Mouse (Mus musculus): ENCODE data around the gene Rcn3. TPM values are rescaled to one million over a fixed set of nuclear protein-coding genes. Genes with fewer than 3 reads are reported as not detected.
A peak's percentile ranks its signal among the peaks of the same experiment; 100 is the strongest.
"Not testable (repeated sequence)": the region's sequence is repeated elsewhere in the genome, so short reads cannot be mapped to it uniquely, and the experiment has no call there.

Rcn3 gene
- polyA plus RNA-seq, 1 experiment from 2014 or later = 93.8 TPM

- peaks cover 27% of the 10 kb centered on the region for H3K36me3 ChIP-seq
- under 1% methylated on average over 17 of the region's 17 CpGs for WGBS
- H3K4me2 ChIP-seq = peak overlapping the region; percentile 61
- peak overlapping the region; percentile 68 for H3K9ac ChIP-seq
- peaks cover 41% of the 10 kb centered on the region for H3K4me1 ChIP-seq (replicated peaks)
- H3K27me3 ChIP-seq = 0 out of 2 replicates have a peak, but pooled peaks cover 2% of the 10 kb centered on the region
- peak overlapping the region; percentile 95 for H3K27ac ChIP-seq
- ATAC-seq (ENCODE audit: low FRiP score) = no peak
- no peaks in the 10 kb centered on the region for H3K9me3 ChIP-seq
- peak overlapping the region; percentile 92 for H3K4me3 ChIP-seq
These were observed 37.3 kb upstream of the Rcn3 start for GRCm38 (mm10) chr7:45129318-45129717.

- H3K27ac ChIP-seq = peak within 1 kb of the TSS; percentile 95
- ATAC-seq (ENCODE audit: low FRiP score) = peak; percentile 94
- H3K9me3 ChIP-seq = no peaks in the 10 kb centered on the region
- peak within 1 kb of the TSS; percentile 92 for H3K4me3 ChIP-seq
- peaks cover 27% of the 10 kb centered on the region for H3K36me3 ChIP-seq
- 0 out of 2 replicates have a peak, but pooled peaks cover 1% of the 10 kb centered on the region for H3K27me3 ChIP-seq
- peaks cover 41% of the 10 kb centered on the region for H3K4me1 ChIP-seq (replicated peaks)
- peak within 1 kb of the TSS; percentile 99 for H3K9ac ChIP-seq
- under 1% methylated on average over 48 of the region's 48 CpGs for WGBS
- peak within 1 kb of the TSS; percentile 96 for H3K4me2 ChIP-seq
These were observed 36.7 kb upstream of the Rcn3 start, which contains the start of gene Rpl13a for GRCm38 (mm10) chr7:45128624-45129246. Gene Rpl13a, minus strand, starts transcription at chr7:45128761.

GRCm38 (mm10) chr7:45127700-45128224 is 35.7 kb upstream of the Rcn3 start:
- under 1% methylated on average over 6 of the region's 6 CpGs for WGBS
- no peaks in the 10 kb centered on the region for H3K9me3 ChIP-seq
- ATAC-seq (ENCODE audit: low FRiP score) = no peak
- H3K4me3 ChIP-seq = peak overlapping the region; percentile 92
- H3K27ac ChIP-seq = peak overlapping the region; percentile 92
- peaks cover 49% of the 10 kb centered on the region for H3K4me1 ChIP-seq (replicated peaks)
- peak overlapping the region; percentile 96 for H3K4me2 ChIP-seq
- H3K9ac ChIP-seq = peak overlapping the region; percentile 99
- no peaks in the 10 kb centered on the region for H3K27me3 ChIP-seq
- H3K36me3 ChIP-seq = peaks cover 29% of the 10 kb centered on the region

GRCm38 (mm10) chr7:45126844-45127699 is 35.1 kb upstream of the Rcn3 start:
- no peaks in the 10 kb centered on the region for H3K27me3 ChIP-seq
- WGBS = 46% methylated on average over 21 of the region's 21 CpGs
- H3K4me2 ChIP-seq = peak overlapping the region; percentile 96
- no peaks in the 10 kb centered on the region for H3K9me3 ChIP-seq
- peak overlapping the region; percentile 92 for H3K27ac ChIP-seq
- peaks cover 36% of the 10 kb centered on the region for H3K36me3 ChIP-seq
- ATAC-seq (ENCODE audit: low FRiP score) = no peak
- H3K4me3 ChIP-seq = peak overlapping the region; percentile 92
- peak overlapping the region; percentile 99 for H3K9ac ChIP-seq
- peaks cover 55% of the 10 kb centered on the region for H3K4me1 ChIP-seq (replicated peaks)

GRCm38 (mm10) chr7:45126147-45126843 is 34.3 kb upstream of the Rcn3 start:
- Histone ChIP-seq H3K27ac (peak overlapping the region; percentile 92), H3K9ac (peak overlapping the region; percentile 99), H3K4me1 (replicated peaks) (peaks cover 63% of the 10 kb centered on the region), H3K36me3 (peaks cover 44% of the 10 kb centered on the region), H3K4me2 (peak overlapping the region; percentile 96), H3K4me3 (peak overlapping the region; percentile 92; the same call in 1 of the 2 replicates), H3K9me3 (no peaks in the 10 kb centered on the region), H3K27me3 (no peaks in the 10 kb centered on the region)
- WGBS = 79% methylated on average over 17 of the region's 17 CpGs
- no peak for ATAC-seq (ENCODE audit: low FRiP score)

GRCm38 (mm10) chr7:45125649-45126048 is 33.6 kb upstream of the Rcn3 start:
- Histone ChIP-seq H3K36me3 (peaks cover 50% of the 10 kb centered on the region), H3K4me2 (peak overlapping the region; percentile 56; the same call in 1 of the 2 replicates), H3K4me1 (replicated peaks) (peaks cover 65% of the 10 kb centered on the region), H3K27ac (peak overlapping the region; percentile 92; the same call in 1 of the 2 replicates)
- H3K27me3 ChIP-seq; ATAC-seq (ENCODE audit: low FRiP score); H3K9me3 ChIP-seq; H3K4me3 ChIP-seq; H3K9ac ChIP-seq: not testable (repeated sequence)
- WGBS = 68% methylated on average over 5 of the region's 5 CpGs

GRCm38 (mm10) chr7:45125144-45125600 is 33.2 kb upstream of the Rcn3 start:
- ATAC-seq (ENCODE audit: low FRiP score) = no peak
- H3K4me3 ChIP-seq = peak overlapping the region; percentile 33; the same call in 1 of the 2 replicates
- H3K4me1 ChIP-seq (replicated peaks) = peaks cover 65% of the 10 kb centered on the region

GRCm38 (mm10) chr7:45124224-45125143 is 32.5 kb upstream of the Rcn3 start, which contains the start of gene Rps11:
Gene Rps11, minus strand, starts transcription at chr7:45124439.
- under 1% methylated on average over 59 of the region's 59 CpGs for WGBS
- Histone ChIP-seq H3K4me1 (replicated peaks) (peaks cover 58% of the 10 kb centered on the region), H3K27me3 (no peaks in the 10 kb centered on the region), H3K9ac (peak within 1 kb of the TSS; percentile 99), H3K27ac (peak within 1 kb of the TSS; percentile 92), H3K9me3 (no peaks in the 10 kb centered on the region), H3K4me2 (peak within 1 kb of the TSS; percentile 94), H3K4me3 (peak within 1 kb of the TSS; percentile 94), H3K36me3 (peaks cover 62% of the 10 kb centered on the region)
- peak; percentile 86 for ATAC-seq (ENCODE audit: low FRiP score)

More at GRCm38 (mm10) chr7:45125144-45125600, 33.2 kb upstream of the Rcn3 start:
- 17% methylated on average over 7 of the region's 7 CpGs for WGBS
- no peaks in the 10 kb centered on the region for H3K27me3 ChIP-seq
- H3K4me2 ChIP-seq = peak overlapping the region; percentile 56
- peaks cover 55% of the 10 kb centered on the region for H3K36me3 ChIP-seq
- H3K9me3 ChIP-seq = no peaks in the 10 kb centered on the region
- peak overlapping the region; percentile 49; the same call in 1 of the 2 replicates for H3K9ac ChIP-seq
- H3K27ac ChIP-seq = peak overlapping the region; percentile 92

- ATAC-seq (ENCODE audit: low FRiP score) = no peak
- H3K4me2 ChIP-seq = peak overlapping the region; percentile 94
- peak overlapping the region; percentile 94 for H3K4me3 ChIP-seq
- WGBS = 24% methylated on average over 12 of the region's 12 CpGs
- peak overlapping the region; percentile 92; the same call in 1 of the 2 replicates for H3K27ac ChIP-seq
- H3K27me3 ChIP-seq = no peaks in the 10 kb centered on the region
- peaks cover 56% of the 10 kb centered on the region for H3K4me1 ChIP-seq (replicated peaks)
- peak overlapping the region; percentile 99 for H3K9ac ChIP-seq
- H3K9me3 ChIP-seq = no peaks in the 10 kb centered on the region
- H3K36me3 ChIP-seq = peaks cover 73% of the 10 kb centered on the region
These were observed 31.2 kb upstream of the Rcn3 start for GRCm38 (mm10) chr7:45123186-45123570.

- H3K4me1 ChIP-seq (replicated peaks) = peaks cover 54% of the 10 kb centered on the region
These were observed 30.7 kb upstream of the Rcn3 start for GRCm38 (mm10) chr7:45122561-45123185.

More at GRCm38 (mm10) chr7:45122561-45123185, 30.7 kb upstream of the Rcn3 start:
- Histone ChIP-seq H3K9ac (peak overlapping the region; percentile 99), H3K9me3 (no peaks in the 10 kb centered on the region), H3K27ac (no peak overlapping the region), H3K4me3 (peak overlapping the region; percentile 94), H3K4me2 (peak overlapping the region; percentile 94), H3K36me3 (peaks cover 77% of the 10 kb centered on the region), H3K27me3 (no peaks in the 10 kb centered on the region)
- 87% methylated on average over 15 of the region's 15 CpGs for WGBS
- ATAC-seq (ENCODE audit: low FRiP score) = no peak

Data from hindbrain, embryonic 13.5 days (tissue).